Mouse (Mus musculus) ES-Bruce4 (cell line): ENCODE results near the gene Rarres2.

Experiments
- CTCF ChIP-seq: IDR thresholded peaks from one replicate; pipeline ENCODE4 v1.8.1; 2011; ENCODE audit warnings: low read depth, low read length
- EP300 ChIP-seq: IDR thresholded peaks from 2 replicates; pipeline ENCODE4 v1.6.1; 2011; ENCODE audit warnings: low read depth, low read length; ENCODE audit not compliant: insufficient read depth
- POLR2A ChIP-seq: IDR thresholded peaks from one replicate; pipeline ENCODE4 v1.8.1; 2011; ENCODE audit warnings: low read length; ENCODE audit not compliant: insufficient read depth

DNA sequence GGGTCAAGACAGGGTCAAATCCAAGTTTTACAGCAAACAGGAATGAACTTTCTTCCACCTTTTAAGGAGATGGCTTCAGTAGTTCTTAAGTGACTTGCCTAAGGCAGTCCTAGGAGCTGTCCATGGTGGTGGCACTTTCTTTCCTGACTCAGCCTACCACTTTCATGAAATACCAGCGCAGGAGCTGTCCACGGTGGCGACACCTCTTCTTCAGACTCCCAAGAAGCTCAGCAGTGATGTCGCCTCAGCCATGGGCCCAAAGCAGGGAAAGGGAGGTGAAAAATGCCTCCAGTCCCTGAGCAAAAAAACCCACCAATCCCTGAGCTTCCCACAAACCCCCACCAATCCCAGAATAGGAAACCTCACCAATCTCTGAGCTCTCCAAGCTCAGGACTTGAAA, 19.7 kb downstream of the Rarres2 start:
- TF ChIP-seq CTCF (no peak), EP300 (no peak), POLR2A (no peak)
